Mouse (Mus musculus): ENCODE results near the gene Rprd1b. TPM values are rescaled to one million over a fixed set of nuclear protein-coding genes. Genes with fewer than 3 reads are reported as not detected.

Gene Rprd1b
- polyA plus RNA-seq, 1 experiment from 2014 or later, result 30.8 TPM

GRCm38 (mm10) chr2:158130391-158130986, 102.2 kb downstream of the Rprd1b start:
- DNase-seq (ENCODE audit: low spot score), result no peak
- WGBS, result 58% methylated on average over 5 of the region's 5 CpGs

GRCm38 (mm10) chr2:158131197-158131835, 103.0 kb downstream of the Rprd1b start:
- H3K27me3 ChIP-seq (ENCODE audit: control insufficient read depth, insufficient read depth, low read length), result no peaks in the 10 kb centered on the region
- H3K4me1 ChIP-seq (replicated peaks; ENCODE audit: control insufficient read depth, insufficient read depth, low read length), result no peaks in the 10 kb centered on the region; the same call in 1 of the 2 replicates
- WGBS, result 96% methylated on average over 13 of the region's 13 CpGs
- H3K9ac ChIP-seq, result no peak overlapping the region
- H3K4me3 ChIP-seq (replicated peaks; ENCODE audit: low read length), result no peak overlapping the region
- H3K36me3 ChIP-seq (replicated peaks; ENCODE audit: control insufficient read depth, insufficient read depth), result no peaks in the 10 kb centered on the region
- DNase-seq (ENCODE audit: low spot score) (no peak), ATAC-seq (ENCODE audit: low FRiP score) (no peak)
- H3K9me3 ChIP-seq (ENCODE audit: control insufficient read depth, low read length), result no peaks in the 10 kb centered on the region
- H3K27ac ChIP-seq, result no peak overlapping the region
- no peak overlapping the region for H3K4me2 ChIP-seq (replicated peaks)

More at GRCm38 (mm10) chr2:158130391-158130986, 102.2 kb downstream of the Rprd1b start:
- no peak for ATAC-seq (ENCODE audit: low FRiP score)
- H3K9ac ChIP-seq, result no peak overlapping the region
- H3K4me2 ChIP-seq (replicated peaks), result no peak overlapping the region
- H3K9me3 ChIP-seq (ENCODE audit: control insufficient read depth, low read length), result no peaks in the 10 kb centered on the region
- H3K4me1 ChIP-seq (replicated peaks; ENCODE audit: control insufficient read depth, insufficient read depth, low read length), result no peaks in the 10 kb centered on the region; the same call in 1 of the 2 replicates
- H3K27ac ChIP-seq, result no peak overlapping the region
- H3K4me3 ChIP-seq (replicated peaks; ENCODE audit: low read length), result no peak overlapping the region
- H3K36me3 ChIP-seq (replicated peaks; ENCODE audit: control insufficient read depth, insufficient read depth), result no peaks in the 10 kb centered on the region
- no peaks in the 10 kb centered on the region for H3K27me3 ChIP-seq (ENCODE audit: control insufficient read depth, insufficient read depth, low read length)

GRCm38 (mm10) chr2:158132320-158132719, 104.0 kb downstream of the Rprd1b start:
- Histone ChIP-seq H3K4me2 (replicated peaks) (no peak overlapping the region), H3K4me1 (replicated peaks; ENCODE audit: control insufficient read depth, insufficient read depth, low read length) (no peaks in the 10 kb centered on the region; the same call in 1 of the 2 replicates), H3K36me3 (replicated peaks; ENCODE audit: control insufficient read depth, insufficient read depth) (no peaks in the 10 kb centered on the region), H3K9me3 (ENCODE audit: control insufficient read depth, low read length) (no peaks in the 10 kb centered on the region), H3K9ac (no peak overlapping the region), H3K27ac (no peak overlapping the region), H3K4me3 (replicated peaks; ENCODE audit: low read length) (no peak overlapping the region), H3K27me3 (ENCODE audit: control insufficient read depth, insufficient read depth, low read length) (no peaks in the 10 kb centered on the region)
- WGBS, result 86% methylated on average over 10 of the region's 10 CpGs
- no peak for DNase-seq (ENCODE audit: low spot score)
- ATAC-seq (ENCODE audit: low FRiP score), result no peak

GRCm38 (mm10) chr2:158133050-158133449, 104.8 kb downstream of the Rprd1b start:
- WGBS, result 77% methylated on average over 6 of the region's 6 CpGs
- H3K9me3 ChIP-seq (ENCODE audit: control insufficient read depth, low read length), result no peaks in the 10 kb centered on the region
- H3K27me3 ChIP-seq (ENCODE audit: control insufficient read depth, insufficient read depth, low read length), result no peaks in the 10 kb centered on the region
- H3K4me2 ChIP-seq (replicated peaks), result no peak overlapping the region
- no peak for ATAC-seq (ENCODE audit: low FRiP score)
- no peak overlapping the region for H3K4me3 ChIP-seq (replicated peaks; ENCODE audit: low read length)
- no peak for DNase-seq (ENCODE audit: low spot score)
- H3K27ac ChIP-seq, result no peak overlapping the region
- H3K4me1 ChIP-seq (replicated peaks; ENCODE audit: control insufficient read depth, insufficient read depth, low read length), result no peaks in the 10 kb centered on the region; the same call in 1 of the 2 replicates
- no peak overlapping the region for H3K9ac ChIP-seq
- no peaks in the 10 kb centered on the region for H3K36me3 ChIP-seq (replicated peaks; ENCODE audit: control insufficient read depth, insufficient read depth)

- Histone ChIP-seq H3K4me3 (replicated peaks; ENCODE audit: low read length) (no peak overlapping the region), H3K9ac (no peak overlapping the region), H3K4me1 (replicated peaks; ENCODE audit: control insufficient read depth, insufficient read depth, low read length) (no peaks in the 10 kb centered on the region), H3K27ac (no peak overlapping the region), H3K36me3 (replicated peaks; ENCODE audit: control insufficient read depth, insufficient read depth) (no peaks in the 10 kb centered on the region), H3K9me3 (ENCODE audit: control insufficient read depth, low read length) (no peaks in the 10 kb centered on the region), H3K27me3 (ENCODE audit: control insufficient read depth, insufficient read depth, low read length) (no peaks in the 10 kb centered on the region), H3K4me2 (replicated peaks) (no peak overlapping the region)
- WGBS, result 57% methylated on average over 7 of the region's 7 CpGs
- DNase-seq (ENCODE audit: low spot score), result no peak
- ATAC-seq (ENCODE audit: low FRiP score), result no peak
Observed at GRCm38 (mm10) chr2:158136205-158136604, 107.9 kb downstream of the Rprd1b start.

- ATAC-seq (ENCODE audit: low FRiP score) (no peak), DNase-seq (ENCODE audit: low spot score) (no peak)
- Histone ChIP-seq H3K27me3 (ENCODE audit: control insufficient read depth, insufficient read depth, low read length) (no peaks in the 10 kb centered on the region), H3K4me2 (replicated peaks) (no peak overlapping the region), H3K9ac (no peak overlapping the region), H3K36me3 (replicated peaks; ENCODE audit: control insufficient read depth, insufficient read depth) (no peaks in the 10 kb centered on the region), H3K4me1 (replicated peaks; ENCODE audit: control insufficient read depth, insufficient read depth, low read length) (no peaks in the 10 kb centered on the region), H3K4me3 (replicated peaks; ENCODE audit: low read length) (no peak overlapping the region), H3K9me3 (ENCODE audit: control insufficient read depth, low read length) (no peaks in the 10 kb centered on the region), H3K27ac (no peak overlapping the region)
- WGBS, result 89% methylated on average over 12 of the region's 12 CpGs
Observed at GRCm38 (mm10) chr2:158137771-158138170, 109.5 kb downstream of the Rprd1b start.

- H3K4me3 ChIP-seq (replicated peaks; ENCODE audit: low read length), result no peak overlapping the region
- no peaks in the 10 kb centered on the region for H3K9me3 ChIP-seq (ENCODE audit: control insufficient read depth, low read length)
- no peaks in the 10 kb centered on the region for H3K27me3 ChIP-seq (ENCODE audit: control insufficient read depth, insufficient read depth, low read length)
- H3K4me1 ChIP-seq (replicated peaks; ENCODE audit: control insufficient read depth, insufficient read depth, low read length), result no peaks in the 10 kb centered on the region
- ATAC-seq (ENCODE audit: low FRiP score), result no peak
- DNase-seq (ENCODE audit: low spot score), result no peak
- H3K4me2 ChIP-seq (replicated peaks), result no peak overlapping the region
- H3K9ac ChIP-seq, result no peak overlapping the region
- no peak overlapping the region for H3K27ac ChIP-seq
- 96% methylated on average over 9 of the region's 9 CpGs for WGBS
- no peaks in the 10 kb centered on the region for H3K36me3 ChIP-seq (replicated peaks; ENCODE audit: control insufficient read depth, insufficient read depth)
Observed at GRCm38 (mm10) chr2:158138778-158139177, 110.5 kb downstream of the Rprd1b start.

- WGBS, result 37% methylated on average over 7 of the region's 7 CpGs
- Histone ChIP-seq H3K4me2 (replicated peaks) (no peak overlapping the region), H3K36me3 (replicated peaks; ENCODE audit: control insufficient read depth, insufficient read depth) (no peaks in the 10 kb centered on the region), H3K9ac (0 out of 2 replicates have a peak overlapping the region, but pooled peaks have one; percentile 8), H3K9me3 (ENCODE audit: control insufficient read depth, low read length) (no peaks in the 10 kb centered on the region), H3K27ac (no peak overlapping the region), H3K27me3 (ENCODE audit: control insufficient read depth, insufficient read depth, low read length) (no peaks in the 10 kb centered on the region), H3K4me1 (replicated peaks; ENCODE audit: control insufficient read depth, insufficient read depth, low read length) (no peaks in the 10 kb centered on the region), H3K4me3 (replicated peaks; ENCODE audit: low read length) (no peak overlapping the region)
- DNase-seq (ENCODE audit: low spot score) (peak; percentile 49), ATAC-seq (ENCODE audit: low FRiP score) (peak; percentile 77; the same call in 1 of the 2 replicates)
Observed at GRCm38 (mm10) chr2:158139628-158140027, 111.3 kb downstream of the Rprd1b start.

- H3K36me3 ChIP-seq (replicated peaks; ENCODE audit: control insufficient read depth, insufficient read depth), result no peaks in the 10 kb centered on the region
- no peak for ATAC-seq (ENCODE audit: low FRiP score)
- no peaks in the 10 kb centered on the region for H3K4me1 ChIP-seq (replicated peaks; ENCODE audit: control insufficient read depth, insufficient read depth, low read length)
- WGBS, result 81% methylated on average over 5 of the region's 5 CpGs
- H3K9me3 ChIP-seq (ENCODE audit: control insufficient read depth, low read length), result no peaks in the 10 kb centered on the region
- DNase-seq (ENCODE audit: low spot score), result no peak
- no peaks in the 10 kb centered on the region for H3K27me3 ChIP-seq (ENCODE audit: control insufficient read depth, insufficient read depth, low read length)
- no peak overlapping the region for H3K9ac ChIP-seq
- H3K4me3 ChIP-seq (replicated peaks; ENCODE audit: low read length), result no peak overlapping the region
- no peak overlapping the region for H3K27ac ChIP-seq
- H3K4me2 ChIP-seq (replicated peaks), result no peak overlapping the region
Observed at GRCm38 (mm10) chr2:158140664-158141063, 112.4 kb downstream of the Rprd1b start.
